Mouse (Mus musculus): ENCODE data around the gene Apon.
A peak's percentile ranks its signal among the peaks of the same experiment; 100 is the strongest.

DNA sequence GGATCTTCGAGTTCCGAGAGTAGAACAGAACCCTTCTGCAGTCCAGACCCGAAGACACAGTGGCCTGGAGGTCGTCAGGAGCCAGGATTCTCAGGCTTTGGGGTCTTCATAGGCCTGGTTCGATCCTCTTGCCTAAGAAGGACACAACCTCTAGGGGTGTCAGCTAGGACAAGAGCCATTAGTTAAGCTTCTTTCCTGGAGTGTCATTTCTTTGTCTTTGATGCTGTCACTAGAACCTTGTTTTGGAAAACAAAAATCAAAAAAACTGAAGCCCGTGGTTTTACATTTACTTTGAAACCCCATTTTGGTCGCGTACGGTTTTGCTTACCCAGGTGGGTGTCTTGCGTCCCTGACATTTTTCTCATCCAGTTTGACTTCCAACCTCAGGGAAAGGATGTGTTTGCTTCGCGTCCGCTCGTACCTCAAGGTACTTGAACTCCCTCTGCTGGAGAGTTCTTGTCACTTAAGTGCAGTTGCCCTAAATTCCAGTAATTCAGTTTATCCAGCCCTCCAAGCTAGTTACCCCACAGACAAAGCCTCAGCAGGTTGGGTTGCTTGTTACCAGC, 21.4 kb upstream of the Apon start:
- TF ChIP-seq CTCF (IDR thresholded peaks at IDR 0.05; ENCODE audit: low read depth, low read length) (peak; percentile 56), POLR2A (IDR thresholded peaks at IDR 0.05; ENCODE audit: extremely low read depth, insufficient read depth, low read length) (no peak)
